Mouse (Mus musculus): ENCODE measurements around the gene Mettl5.
"Not testable (repeated sequence)": the region's sequence is repeated elsewhere in the genome, so short reads cannot be mapped to it uniquely, and the experiment has no call there.

Mettl5 gene

GRCm38 (mm10) chr2:69885451-69886305, at the start of gene Mettl5:
Gene Mettl5, minus strand, starts transcription at chr2:69885615.
- DNase-seq = peak; percentile 92

DNA sequence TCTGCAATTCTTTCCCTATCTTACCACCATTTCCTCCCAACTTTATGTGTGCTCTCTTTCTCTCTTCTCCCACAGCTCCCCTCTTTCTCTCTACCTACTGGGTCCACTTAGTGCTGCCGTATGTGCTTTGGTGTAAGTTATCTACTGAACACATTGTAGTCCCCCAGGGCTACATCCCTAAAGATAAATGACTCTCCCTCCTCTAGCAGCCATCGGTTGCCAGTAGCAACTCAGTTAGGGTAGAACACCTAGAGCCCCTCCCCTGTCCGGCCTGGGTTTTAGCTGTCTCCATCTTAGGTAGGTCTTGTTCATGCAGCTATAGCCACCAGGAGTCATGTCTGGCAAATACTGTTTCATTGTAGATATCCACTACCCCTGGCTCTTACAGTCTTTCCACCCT, 39.5 kb upstream of the Mettl5 start:
- no peak for DNase-seq

DNA sequence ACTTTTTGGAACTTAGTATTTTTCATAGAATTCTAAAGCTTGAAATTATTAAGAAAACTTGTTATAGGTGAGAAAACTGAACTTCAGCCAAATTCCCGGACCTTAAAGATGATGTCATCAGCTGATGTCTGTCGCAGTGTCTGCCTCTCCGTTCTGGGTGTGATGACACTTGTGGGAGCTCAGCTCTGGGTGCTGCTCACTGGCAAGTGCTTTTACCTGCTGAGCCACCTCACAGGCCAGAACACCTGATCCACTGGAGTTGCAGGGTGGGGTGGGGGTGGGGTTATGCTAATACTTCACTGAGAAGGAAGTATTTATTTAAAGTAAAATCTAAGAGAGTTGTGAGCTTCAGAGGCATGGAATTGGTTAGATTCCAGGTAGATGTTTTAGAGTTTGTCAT, 31.9 kb upstream of the Mettl5 start:
- no peak for DNase-seq

- no peak for DNase-seq
Measured at GRCm38 (mm10) chr2:69912801-69913200, 27.4 kb upstream of the Mettl5 start.

DNA sequence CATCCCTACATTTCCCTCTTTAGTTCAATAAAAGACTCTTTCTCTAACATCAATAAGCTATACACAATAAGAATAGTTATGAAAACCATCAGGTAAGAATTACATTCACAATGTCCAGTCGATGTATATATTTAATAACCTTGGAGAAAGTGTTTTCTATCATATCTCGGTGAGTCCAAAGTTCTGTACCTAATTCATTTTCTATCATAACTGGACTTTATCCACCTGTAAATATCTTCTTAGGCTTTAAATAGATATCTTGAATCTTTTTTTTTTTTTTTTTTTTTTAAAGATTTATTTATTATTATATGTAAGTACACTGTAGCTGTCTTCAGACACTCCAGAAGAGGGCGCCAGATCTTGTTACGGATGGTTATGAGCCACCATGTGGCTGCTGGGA, 22.0 kb upstream of the Mettl5 start:
- not testable (repeated sequence) for DNase-seq

GRCm38 (mm10) chr2:69903541-69903940, 18.1 kb upstream of the Mettl5 start:
- DNase-seq = no peak

GRCm38 (mm10) chr2:69897618-69898575, 12.5 kb upstream of the Mettl5 start:
- DNase-seq = peak; percentile 71

GRCm38 (mm10) chr2:69897039-69897617, 11.7 kb upstream of the Mettl5 start, which contains the start of gene Ubr3:
Gene Ubr3, plus strand, starts transcription at chr2:69897246.
- DNase-seq = peak; percentile 99

- DNase-seq = no peak
Measured at GRCm38 (mm10) chr2:69896224-69896581, 10.8 kb upstream of the Mettl5 start.

DNA sequence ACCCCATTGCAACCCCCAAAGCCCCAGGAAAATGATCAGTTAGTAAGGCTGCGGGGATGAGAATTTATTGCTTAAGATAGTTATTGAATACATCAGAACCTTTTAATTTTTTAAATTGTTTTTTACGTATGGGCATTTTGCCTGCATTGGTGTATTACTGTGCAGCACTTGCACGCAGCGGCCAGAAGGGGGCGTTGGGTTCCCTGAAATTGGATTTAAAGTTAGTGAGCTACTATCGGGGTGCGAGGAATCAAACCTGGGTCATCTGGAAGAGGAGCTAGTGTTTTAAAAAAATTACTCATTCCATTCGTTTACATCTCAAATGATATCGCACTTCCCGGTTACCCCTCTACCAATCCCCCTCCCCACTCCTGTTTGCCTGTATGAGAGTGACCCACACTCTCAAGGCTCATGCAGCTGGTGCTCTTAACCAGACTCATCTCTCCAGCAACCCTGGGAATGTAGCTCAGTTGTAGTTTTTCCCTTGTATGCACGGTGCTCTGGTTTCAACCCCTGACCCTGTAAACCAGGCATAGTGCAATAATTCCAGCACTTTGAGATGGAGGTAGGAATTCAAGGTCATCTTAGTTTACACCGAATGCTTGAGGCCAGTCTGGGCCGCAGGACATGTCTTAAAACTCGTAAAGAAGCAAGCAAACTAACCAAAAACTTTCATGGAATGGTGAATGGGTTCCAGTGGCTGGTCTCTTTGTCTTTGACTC, 10.2 kb upstream of the Mettl5 start:
- DNase-seq = no peak

- no peak for DNase-seq
Measured at GRCm38 (mm10) chr2:69893891-69894290, 8.5 kb upstream of the Mettl5 start.

DNA sequence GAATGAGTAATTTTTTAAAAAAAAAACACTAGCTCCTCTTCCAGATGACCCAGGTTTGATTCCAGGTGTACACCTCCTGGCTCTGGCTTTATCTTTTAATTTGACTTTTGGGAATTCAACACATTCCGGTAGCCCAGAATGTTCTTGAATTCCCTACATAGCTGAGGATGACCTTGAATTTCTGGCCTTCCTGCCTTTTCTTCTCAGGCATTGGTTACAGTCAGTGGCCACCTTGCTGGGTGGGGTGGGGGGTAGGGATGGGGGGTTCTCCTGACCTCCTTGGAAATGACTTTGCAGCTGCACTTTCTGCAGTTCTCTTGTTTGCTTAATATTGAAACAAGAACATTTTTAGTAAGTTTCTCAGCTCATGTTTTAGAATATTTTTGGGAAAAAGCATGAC, 7.7 kb upstream of the Mettl5 start:
- no peak for DNase-seq

DNA sequence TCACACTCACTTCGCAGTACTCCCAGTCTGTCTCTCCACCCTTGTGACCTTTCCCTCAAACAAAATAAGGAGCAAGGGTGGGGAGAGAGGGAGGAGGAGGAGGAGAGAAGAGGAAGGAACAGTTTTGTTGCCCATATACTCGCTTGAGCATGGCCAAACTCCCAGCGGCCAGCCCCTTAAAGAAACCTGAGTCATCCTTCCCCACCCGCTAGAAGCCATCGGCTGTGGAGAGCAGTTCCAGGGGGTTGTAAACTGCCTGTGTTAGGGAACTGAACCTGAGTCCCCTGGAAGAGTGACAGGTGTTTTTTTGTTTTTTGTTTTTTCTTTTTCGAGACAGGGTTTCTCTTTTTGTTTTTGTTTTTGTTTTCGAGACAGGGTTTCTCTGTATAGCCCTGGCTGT, 5.4 kb upstream of the Mettl5 start:
- no peak for DNase-seq

DNA sequence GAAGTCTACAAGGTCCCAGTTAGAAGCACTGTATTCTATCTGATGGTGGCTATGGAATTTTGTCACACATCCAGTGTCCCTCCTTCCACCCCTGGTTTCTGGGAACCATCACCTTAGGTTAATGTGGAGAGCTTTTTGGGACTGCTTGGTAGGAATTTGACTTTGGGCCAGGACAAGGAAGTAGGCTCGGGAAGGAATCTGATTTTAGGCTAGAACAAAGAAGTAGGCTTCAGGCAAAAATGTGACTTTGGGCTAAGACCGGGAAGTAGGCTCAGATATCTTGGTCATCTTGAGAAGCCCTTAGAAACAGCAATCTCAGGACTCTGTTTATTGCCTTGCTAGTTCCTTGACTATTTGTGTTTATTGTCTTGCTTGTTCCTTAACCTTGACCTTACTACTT, 3.5 kb upstream of the Mettl5 start:
- no peak for DNase-seq

- no peak for DNase-seq
Measured at GRCm38 (mm10) chr2:69885050-69885449, 365 bp downstream of the Mettl5 start.

DNA sequence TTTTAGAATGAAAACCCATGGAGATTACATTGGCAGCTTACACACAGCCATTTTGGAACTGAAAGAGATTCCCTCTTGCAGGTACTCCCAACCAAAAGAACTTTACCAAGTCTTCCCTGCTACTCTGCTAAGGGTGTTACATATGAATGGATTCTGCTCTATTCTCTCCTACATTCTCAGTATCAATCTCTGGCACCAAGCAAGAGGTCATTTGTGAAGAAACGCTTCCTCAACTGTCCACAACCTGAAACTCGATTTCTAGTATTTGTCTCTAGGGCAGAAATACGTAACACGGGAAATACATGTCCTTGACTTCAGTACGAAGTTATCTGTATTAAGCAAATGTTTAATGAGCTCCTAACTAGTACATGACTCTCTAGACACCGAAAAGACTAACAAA, 834 bp downstream of the Mettl5 start:
- no peak for DNase-seq

DNA sequence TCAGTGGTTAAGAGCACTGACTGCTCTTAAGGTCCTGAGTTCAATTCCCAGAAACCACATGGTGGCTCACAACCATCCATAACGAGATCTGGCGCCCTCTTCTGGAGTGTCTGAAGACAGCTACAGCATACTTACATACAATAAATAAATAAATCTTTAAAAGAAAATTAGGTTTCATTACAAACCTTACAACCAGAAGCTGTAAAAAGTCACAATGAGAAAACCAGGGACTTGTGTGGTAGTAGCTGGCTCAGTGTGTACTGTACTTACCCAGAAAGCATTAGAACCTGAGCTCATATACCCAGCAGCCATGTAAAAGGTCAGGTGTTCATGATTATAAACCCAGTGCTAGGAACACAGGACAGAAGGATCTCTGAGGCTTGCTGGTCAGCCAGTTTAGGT, 1.4 kb downstream of the Mettl5 start:
- DNase-seq = no peak

- DNase-seq = no peak
Measured at GRCm38 (mm10) chr2:69862117-69862657, 23.2 kb downstream of the Mettl5 start.

- peak; percentile 97 for DNase-seq
Measured at GRCm38 (mm10) chr2:69861485-69862091, 23.8 kb downstream of the Mettl5 start, which contains the start of gene Ssb. Gene Ssb, plus strand, starts transcription at chr2:69861562.

- DNase-seq = peak; percentile 38
Measured at GRCm38 (mm10) chr2:69860972-69861452, 24.4 kb downstream of the Mettl5 start.

GRCm38 (mm10) chr2:69857882-69858281, 27.5 kb downstream of the Mettl5 start:
- no peak for DNase-seq

- DNase-seq = no peak
Measured at GRCm38 (mm10) chr2:69856392-69856791, 29.0 kb downstream of the Mettl5 start.

Data from kidney, postnatal 14 days (tissue).